Mouse (Mus musculus) left cerebral cortex, adult 2 months (tissue): ENCODE results near the gene Arhgap44. TPM values are rescaled to one million over a fixed set of nuclear protein-coding genes. Genes with fewer than 3 reads are reported as not detected.

Source experiments
- DNase-seq, 2 experiments: peaks; one replicate each; pipeline ENCODE4 v3.0.0; 2021 to 2022; ENCODE audit warnings: low spot score in 2 of 2, mixed read lengths in 1 of 2; ENCODE audit errors: extremely low spot score in 1 of 2
- H3K27ac ChIP-seq: fragments of 200-600 bp; 2 replicates; pipeline ENCODE4 v1.8.1; 2022
- H3K4me3 ChIP-seq: fragments of 200-600 bp; 2 replicates; pipeline ENCODE4 v1.8.1; 2022
- CTCF ChIP-seq: fragments of 200-600 bp; IDR thresholded peaks from 2 replicates; pipeline ENCODE4 v1.8.1; 2022; ENCODE audit warnings: antibody characterized with exemption, mild to moderate bottlenecking, moderate library complexity
- intact Hi-C: fragments of 180-260 bp; cut with DNase I; formaldehyde crosslinking; loops from one replicate; pipeline ENCODE4 v1.15.1; 2025
- long read RNA-seq, 2 experiments: library from polyadenylated mRNA; stranded (forward); transcript quantifications; one replicate each; pipeline ENCODE4 v2.0.0; 2021; ENCODE audit warnings: borderline mapping rate in 2 of 2
- total RNA-seq, 2 experiments: library from RNA; stranded (reverse); gene quantifications; 2 replicates each; pipeline ENCODE4 v1.2.3; 2021

Arhgap44 gene
- 100 to 1,000 TPM; 137 to 142 TPM for total RNA-seq
- long read RNA-seq, experiment 1, full-length matches to known transcripts: 31 of 92 reads
- long read RNA-seq, experiment 1, partial matches to known transcripts: 9 of 92 reads
- long read RNA-seq, experiment 1, other reads (novel, unspliced or antisense): 52 of 92 reads
- long read RNA-seq, experiment 2, full-length matches to known transcripts: 18 of 60 reads
- long read RNA-seq, experiment 2, partial matches to known transcripts: 10 of 60 reads
- long read RNA-seq, experiment 2, other reads (novel, unspliced or antisense): 32 of 60 reads

GRCm38 (mm10) chr11:65162767-65163120 lies at the start of gene Arhgap44:
Gene Arhgap44, minus strand, starts transcription at chr11:65162961.
- Histone ChIP-seq H3K4me3 (peak within 1 kb of the TSS; percentile 95), H3K27ac (peak within 1 kb of the TSS; percentile 91)
- peak; percentile 78 to 79 for DNase-seq
- intact Hi-C loops: no loop called here
- no peak for TF ChIP-seq CTCF

- no peak overlapping the region for H3K4me3 ChIP-seq
- intact Hi-C loops: no loop called here
- no peak overlapping the region for H3K27ac ChIP-seq
- no peak for TF ChIP-seq CTCF
- DNase-seq: no peak
These were observed 48.9 kb upstream of the Arhgap44 start for GRCm38 (mm10) chr11:65211701-65212100.

- intact Hi-C loops: no loop called here
- TF ChIP-seq CTCF: no peak
- Histone ChIP-seq H3K27ac (no peak overlapping the region), H3K4me3 (no peak overlapping the region)
- DNase-seq: no peak
These were observed 46.7 kb upstream of the Arhgap44 start for GRCm38 (mm10) chr11:65209441-65209840.

- no peak for TF ChIP-seq CTCF
- intact Hi-C loops: no loop called here
- Histone ChIP-seq H3K27ac (no peak overlapping the region), H3K4me3 (no peak overlapping the region)
- DNase-seq: no peak
These were observed 42.5 kb upstream of the Arhgap44 start for GRCm38 (mm10) chr11:65205306-65205705.

GRCm38 (mm10) chr11:65204651-65205050 lies 41.9 kb upstream of the Arhgap44 start:
- no peak overlapping the region for H3K4me3 ChIP-seq
- TF ChIP-seq CTCF: no peak
- no peak overlapping the region for H3K27ac ChIP-seq
- DNase-seq: no peak
- intact Hi-C loops: no loop called here

- no peak overlapping the region for H3K27ac ChIP-seq
- intact Hi-C loops: no loop called here
- DNase-seq: no peak
- TF ChIP-seq CTCF: peak; percentile 33
- no peak overlapping the region for H3K4me3 ChIP-seq
These were observed 40.3 kb upstream of the Arhgap44 start for GRCm38 (mm10) chr11:65203020-65203419.

GRCm38 (mm10) chr11:65202236-65202635 lies 39.5 kb upstream of the Arhgap44 start:
- intact Hi-C loops: no loop called here
- no peak overlapping the region for H3K27ac ChIP-seq
- no peak overlapping the region for H3K4me3 ChIP-seq
- DNase-seq: no peak
- no peak for TF ChIP-seq CTCF

GRCm38 (mm10) chr11:65198026-65198425 lies 35.3 kb upstream of the Arhgap44 start:
- intact Hi-C loops: loop anchor here (5.0 kb wide), 1 partner anchor 69 kb away; the partner anchor contains the start of gene Myocd
- no peak for DNase-seq
- no peak for TF ChIP-seq CTCF
- Histone ChIP-seq H3K27ac (no peak overlapping the region), H3K4me3 (no peak overlapping the region)

- intact Hi-C loops: loop anchor here (1.0 to 5.0 kb wide), 3 partner anchors 70 to 482 kb away; partner anchors contain the start of gene Myocd
- peak; percentile 98 for TF ChIP-seq CTCF
- Histone ChIP-seq H3K4me3 (no peak overlapping the region), H3K27ac (no peak overlapping the region)
- peak; percentile 73 to 84 for DNase-seq
These were observed 34.5 kb upstream of the Arhgap44 start for GRCm38 (mm10) chr11:65197280-65197679.

GRCm38 (mm10) chr11:65186974-65187373 lies 24.2 kb upstream of the Arhgap44 start:
- H3K4me3 ChIP-seq: no peak overlapping the region
- H3K27ac ChIP-seq: no peak overlapping the region
- DNase-seq: no peak
- intact Hi-C loops: no loop called here
- no peak for TF ChIP-seq CTCF

GRCm38 (mm10) chr11:65185114-65185513 lies 22.4 kb upstream of the Arhgap44 start:
- Histone ChIP-seq H3K4me3 (no peak overlapping the region), H3K27ac (no peak overlapping the region)
- DNase-seq: no peak
- no peak for TF ChIP-seq CTCF
- intact Hi-C loops: no loop called here

GRCm38 (mm10) chr11:65170121-65170750 lies 7.5 kb upstream of the Arhgap44 start:
- intact Hi-C loops: no loop called here

More at GRCm38 (mm10) chr11:65170121-65170750, 7.5 kb upstream of the Arhgap44 start:
- Histone ChIP-seq H3K27ac (no peak overlapping the region), H3K4me3 (no peak overlapping the region)
- no peak for DNase-seq
- TF ChIP-seq CTCF: no peak
